Mouse (Mus musculus): Measurements from ENCODE around the gene Tmem50a. TPM values are rescaled to one million over a fixed set of nuclear protein-coding genes. Genes with fewer than 3 reads are reported as not detected.

Tmem50a gene
- polyA plus RNA-seq, 1 experiment: 121 TPM

- no peaks in the 10 kb centered on the region for H3K27me3 ChIP-seq (ENCODE audit: control insufficient read depth, insufficient read depth, insufficient read length)
- H3K4me3 ChIP-seq: no peak overlapping the region
- no peaks in the 10 kb centered on the region for H3K79me2 ChIP-seq (ENCODE audit: control insufficient read depth, insufficient read depth)
- TF ChIP-seq POLR2A (IDR thresholded peaks at IDR 0.05; ENCODE audit: insufficient read length, low read depth) (no peak), REST (IDR thresholded peaks at IDR 0.05; ENCODE audit: insufficient read depth, insufficient read length) (no peak), TCF3 (IDR thresholded peaks at IDR 0.05; ENCODE audit: insufficient read length, low read depth) (no peak), SRF (IDR thresholded peaks at IDR 0.05; ENCODE audit: control insufficient read depth, insufficient read length, low read depth) (no peak), MYOD1 (IDR thresholded peaks at IDR 0.05; ENCODE audit: control insufficient read depth in 1 of 3, insufficient read length in 2 of 3, low read depth in 2 of 3) (no peak), MYOG (IDR thresholded peaks at IDR 0.05; ENCODE audit: control insufficient read depth in 1 of 3, insufficient read depth in 1 of 3, insufficient read length in 2 of 3, low read depth in 2 of 3) (no peak), E2F4 (IDR thresholded peaks at IDR 0.05; ENCODE audit: insufficient read depth) (no peak), MAX (IDR thresholded peaks at IDR 0.05; ENCODE audit: low read depth) (no peak), POLR2AphosphoS2 (IDR thresholded peaks at IDR 0.05; ENCODE audit: insufficient read length, low read depth) (no peak), USF1 (IDR thresholded peaks at IDR 0.05; ENCODE audit: low read depth) (no peak), CEBPB (IDR thresholded peaks at IDR 0.05; ENCODE audit: insufficient read depth, poor library complexity, severe bottlenecking) (no peak), TCF12 (IDR thresholded peaks at IDR 0.05; ENCODE audit: insufficient read depth, poor library complexity, severe bottlenecking) (no peak)
- H3K4me2 ChIP-seq (ENCODE audit: low read depth): no peak overlapping the region
- peaks cover 11% of the 10 kb centered on the region for H3K36me3 ChIP-seq (ENCODE audit: control insufficient read depth, insufficient read depth)
- H3ac ChIP-seq (ENCODE audit: control insufficient read depth, insufficient read length): no peak overlapping the region
Measured at GRCm38 (mm10) chr4:134892096-134892495, 22.7 kb downstream of the Tmem50a start.

- Histone ChIP-seq H3K36me3 (ENCODE audit: control insufficient read depth, insufficient read depth) (no peaks in the 10 kb centered on the region), H3K4me3 (no peak overlapping the region), H3ac (ENCODE audit: control insufficient read depth, insufficient read length) (no peak overlapping the region), H3K79me2 (ENCODE audit: control insufficient read depth, insufficient read depth) (no peaks in the 10 kb centered on the region), H3K27me3 (ENCODE audit: control insufficient read depth, insufficient read depth, insufficient read length) (no peaks in the 10 kb centered on the region), H3K4me2 (ENCODE audit: low read depth) (no peak overlapping the region)
- TF ChIP-seq E2F4 (IDR thresholded peaks at IDR 0.05; ENCODE audit: insufficient read depth) (no peak), POLR2AphosphoS2 (IDR thresholded peaks at IDR 0.05; ENCODE audit: insufficient read length, low read depth) (no peak), CEBPB (IDR thresholded peaks at IDR 0.05; ENCODE audit: insufficient read depth, poor library complexity, severe bottlenecking) (no peak), TCF12 (IDR thresholded peaks at IDR 0.05; ENCODE audit: insufficient read depth, poor library complexity, severe bottlenecking) (no peak), TCF3 (IDR thresholded peaks at IDR 0.05; ENCODE audit: insufficient read length, low read depth) (no peak), POLR2A (IDR thresholded peaks at IDR 0.05; ENCODE audit: insufficient read length, low read depth) (no peak), REST (IDR thresholded peaks at IDR 0.05; ENCODE audit: insufficient read depth, insufficient read length) (no peak), MYOG (IDR thresholded peaks at IDR 0.05; ENCODE audit: control insufficient read depth in 1 of 3, insufficient read depth in 1 of 3, insufficient read length in 2 of 3, low read depth in 2 of 3) (no peak), SRF (IDR thresholded peaks at IDR 0.05; ENCODE audit: control insufficient read depth, insufficient read length, low read depth) (no peak), USF1 (IDR thresholded peaks at IDR 0.05; ENCODE audit: low read depth) (no peak), MAX (IDR thresholded peaks at IDR 0.05; ENCODE audit: low read depth) (no peak), MYOD1 (IDR thresholded peaks at IDR 0.05; ENCODE audit: control insufficient read depth in 1 of 3, insufficient read length in 2 of 3, low read depth in 2 of 3) (no peak)
Measured at GRCm38 (mm10) chr4:134884364-134884763, 30.5 kb downstream of the Tmem50a start.

- Histone ChIP-seq H3K4me2 (ENCODE audit: low read depth) (peak overlapping the region; percentile 24), H3K4me3 (no peak overlapping the region)
- peak; percentile 43 for TF ChIP-seq USF1 (IDR thresholded peaks at IDR 0.05; ENCODE audit: low read depth)
- TF ChIP-seq POLR2AphosphoS2 (IDR thresholded peaks at IDR 0.05; ENCODE audit: insufficient read length, low read depth): no peak
- peak in 1 of 3 experiments; percentile 45 for TF ChIP-seq MYOD1 (IDR thresholded peaks at IDR 0.05; ENCODE audit: control insufficient read depth in 1 of 3, insufficient read length in 2 of 3, low read depth in 2 of 3)
- peak in 1 of 3 experiments; percentile 31 for TF ChIP-seq MYOG (IDR thresholded peaks at IDR 0.05; ENCODE audit: control insufficient read depth in 1 of 3, insufficient read depth in 1 of 3, insufficient read length in 2 of 3, low read depth in 2 of 3)
Measured at GRCm38 (mm10) chr4:134883808-134884207, 31.0 kb downstream of the Tmem50a start.

GRCm38 (mm10) chr4:134883266-134883665 is 31.6 kb downstream of the Tmem50a start:
- TF ChIP-seq MAX (IDR thresholded peaks at IDR 0.05; ENCODE audit: low read depth): no peak
- TF ChIP-seq MYOG (IDR thresholded peaks at IDR 0.05; ENCODE audit: control insufficient read depth in 1 of 3, insufficient read depth in 1 of 3, insufficient read length in 2 of 3, low read depth in 2 of 3): no peak
- no peak for TF ChIP-seq MYOD1 (IDR thresholded peaks at IDR 0.05; ENCODE audit: control insufficient read depth in 1 of 3, insufficient read length in 2 of 3, low read depth in 2 of 3)
- H3K4me2 ChIP-seq (ENCODE audit: low read depth): peak overlapping the region; percentile 24
- no peaks in the 10 kb centered on the region for H3K36me3 ChIP-seq (ENCODE audit: control insufficient read depth, insufficient read depth)
- no peak overlapping the region for H3K4me3 ChIP-seq
- no peaks in the 10 kb centered on the region for H3K27me3 ChIP-seq (ENCODE audit: control insufficient read depth, insufficient read depth, insufficient read length)
- H3K79me2 ChIP-seq (ENCODE audit: control insufficient read depth, insufficient read depth): no peaks in the 10 kb centered on the region
- no peak overlapping the region for H3ac ChIP-seq (ENCODE audit: control insufficient read depth, insufficient read length)

More at GRCm38 (mm10) chr4:134883808-134884207, 31.0 kb downstream of the Tmem50a start:
- H3ac ChIP-seq (ENCODE audit: control insufficient read depth, insufficient read length): no peak overlapping the region
- H3K27me3 ChIP-seq (ENCODE audit: control insufficient read depth, insufficient read depth, insufficient read length): no peaks in the 10 kb centered on the region
- H3K79me2 ChIP-seq (ENCODE audit: control insufficient read depth, insufficient read depth): no peaks in the 10 kb centered on the region
- H3K36me3 ChIP-seq (ENCODE audit: control insufficient read depth, insufficient read depth): no peaks in the 10 kb centered on the region

- H3ac ChIP-seq (ENCODE audit: control insufficient read depth, insufficient read length): no peak overlapping the region
- H3K4me2 ChIP-seq (ENCODE audit: low read depth): no peak overlapping the region
- H3K4me3 ChIP-seq: no peak overlapping the region
- H3K36me3 ChIP-seq (ENCODE audit: control insufficient read depth, insufficient read depth): no peaks in the 10 kb centered on the region
- TF ChIP-seq POLR2AphosphoS2 (IDR thresholded peaks at IDR 0.05; ENCODE audit: insufficient read length, low read depth) (no peak), MYOD1 (IDR thresholded peaks at IDR 0.05; ENCODE audit: control insufficient read depth in 1 of 3, insufficient read length in 2 of 3, low read depth in 2 of 3) (no peak), E2F4 (IDR thresholded peaks at IDR 0.05; ENCODE audit: insufficient read depth) (no peak), TCF12 (IDR thresholded peaks at IDR 0.05; ENCODE audit: insufficient read depth, poor library complexity, severe bottlenecking) (no peak), SRF (IDR thresholded peaks at IDR 0.05; ENCODE audit: control insufficient read depth, insufficient read length, low read depth) (no peak), POLR2A (IDR thresholded peaks at IDR 0.05; ENCODE audit: insufficient read length, low read depth) (no peak), MYOG (IDR thresholded peaks at IDR 0.05; ENCODE audit: control insufficient read depth in 1 of 3, insufficient read depth in 1 of 3, insufficient read length in 2 of 3, low read depth in 2 of 3) (no peak), MAX (IDR thresholded peaks at IDR 0.05; ENCODE audit: low read depth) (no peak), USF1 (IDR thresholded peaks at IDR 0.05; ENCODE audit: low read depth) (no peak), CEBPB (IDR thresholded peaks at IDR 0.05; ENCODE audit: insufficient read depth, poor library complexity, severe bottlenecking) (no peak)
- no peaks in the 10 kb centered on the region for H3K27me3 ChIP-seq (ENCODE audit: control insufficient read depth, insufficient read depth, insufficient read length)
- H3K79me2 ChIP-seq (ENCODE audit: control insufficient read depth, insufficient read depth): no peaks in the 10 kb centered on the region
Measured at GRCm38 (mm10) chr4:134880041-134880440, 34.8 kb downstream of the Tmem50a start.

Data from myocyte (in vitro differentiated cells).